Mouse (Mus musculus): ENCODE results near the gene Atp8b3.

GRCm38 (mm10) chr10:80566375-80567092, 27.6 kb upstream of the Atp8b3 start:
- peak; percentile 96 for TF ChIP-seq CTCF (IDR thresholded peaks at IDR 0.05; ENCODE audit: extremely low read depth, insufficient read depth, insufficient read length, insufficient replicate concordance)
- no peak for TF ChIP-seq POLR2A (IDR thresholded peaks at IDR 0.05; ENCODE audit: low read depth, low read length)

All from spleen, adult 2 months (tissue).